Mouse (Mus musculus): ENCODE results near the gene Rabgap1l.
A peak's percentile ranks its signal among the peaks of the same experiment; 100 is the strongest.

Gene Rabgap1l

GRCm38 (mm10) chr1:160247473-160247872, 545.5 kb downstream of the Rabgap1l start:
- DNase-seq (ENCODE audit: low read depth, low spot score), result no peak

- DNase-seq (ENCODE audit: low read depth, low spot score), result no peak
Measured at GRCm38 (mm10) chr1:160246844-160247243, 546.2 kb downstream of the Rabgap1l start.

- DNase-seq (ENCODE audit: low read depth, low spot score), result no peak
Measured at GRCm38 (mm10) chr1:160245954-160246353, 547.1 kb downstream of the Rabgap1l start.

- DNase-seq (ENCODE audit: low read depth, low spot score), result no peak
Measured at GRCm38 (mm10) chr1:160244689-160245088, 548.3 kb downstream of the Rabgap1l start.

GRCm38 (mm10) chr1:160240091-160240490, 552.9 kb downstream of the Rabgap1l start:
- DNase-seq (ENCODE audit: low read depth, low spot score), result no peak

GRCm38 (mm10) chr1:160238852-160239443, 554.1 kb downstream of the Rabgap1l start:
- no peak for DNase-seq (ENCODE audit: low read depth, low spot score)

- no peak for DNase-seq (ENCODE audit: low read depth, low spot score)
Measured at GRCm38 (mm10) chr1:160237981-160238380, 555.0 kb downstream of the Rabgap1l start.

GRCm38 (mm10) chr1:160233921-160234320, 559.1 kb downstream of the Rabgap1l start:
- DNase-seq (ENCODE audit: low read depth, low spot score), result no peak

GRCm38 (mm10) chr1:160232113-160232512, 560.9 kb downstream of the Rabgap1l start:
- no peak for DNase-seq (ENCODE audit: low read depth, low spot score)

- DNase-seq (ENCODE audit: low read depth, low spot score), result no peak
Measured at GRCm38 (mm10) chr1:160231013-160231412, 562.0 kb downstream of the Rabgap1l start.

- DNase-seq (ENCODE audit: low read depth, low spot score), result no peak
Measured at GRCm38 (mm10) chr1:160227850-160228249, 565.2 kb downstream of the Rabgap1l start.

- DNase-seq (ENCODE audit: low read depth, low spot score), result no peak
Measured at GRCm38 (mm10) chr1:160227196-160227595, 565.8 kb downstream of the Rabgap1l start.

- no peak for DNase-seq (ENCODE audit: low read depth, low spot score)
Measured at GRCm38 (mm10) chr1:160224093-160224492, 568.9 kb downstream of the Rabgap1l start.

- DNase-seq (ENCODE audit: low read depth, low spot score), result no peak
Measured at GRCm38 (mm10) chr1:160217898-160218297, 575.1 kb downstream of the Rabgap1l start.

- no peak for DNase-seq (ENCODE audit: low read depth, low spot score)
Measured at GRCm38 (mm10) chr1:160214171-160214570, 578.8 kb downstream of the Rabgap1l start.

- peak; percentile 98 for DNase-seq (ENCODE audit: low read depth, low spot score)
Measured at GRCm38 (mm10) chr1:160212703-160213669, 580.0 kb downstream of the Rabgap1l start, which contains the start of gene Cacybp. Gene Cacybp, minus strand, starts transcription at chr1:160212875.

GRCm38 (mm10) chr1:160212123-160212691, 580.8 kb downstream of the Rabgap1l start:
- DNase-seq (ENCODE audit: low read depth, low spot score), result no peak

GRCm38 (mm10) chr1:160211597-160212122, 581.4 kb downstream of the Rabgap1l start:
- no peak for DNase-seq (ENCODE audit: low read depth, low spot score)

GRCm38 (mm10) chr1:160210566-160210965, 582.4 kb downstream of the Rabgap1l start:
- no peak for DNase-seq (ENCODE audit: low read depth, low spot score)

- DNase-seq (ENCODE audit: low read depth, low spot score), result no peak
Measured at GRCm38 (mm10) chr1:160209844-160210243, 583.2 kb downstream of the Rabgap1l start.

GRCm38 (mm10) chr1:160205486-160205885, 587.5 kb downstream of the Rabgap1l start:
- DNase-seq (ENCODE audit: low read depth, low spot score), result no peak

GRCm38 (mm10) chr1:160195337-160195663, 597.7 kb downstream of the Rabgap1l start:
- DNase-seq (ENCODE audit: low read depth, low spot score), result no peak

Data from telencephalon, adult 2 months (tissue).